Mouse (Mus musculus) frontal cortex, postnatal 10 days (tissue): ENCODE results near the gene Cfd.
"Not testable (repeated sequence)": the region's sequence is repeated elsewhere in the genome, so short reads cannot be mapped to it uniquely, and the experiment has no call there.

Source experiments
- DNase-seq, 2 experiments: peaks; one replicate each; pipeline ENCODE4 v3.0.0; 2022; ENCODE audit warnings: low spot score in 2 of 2, mixed read lengths in 1 of 2

The Cfd gene

DNA sequence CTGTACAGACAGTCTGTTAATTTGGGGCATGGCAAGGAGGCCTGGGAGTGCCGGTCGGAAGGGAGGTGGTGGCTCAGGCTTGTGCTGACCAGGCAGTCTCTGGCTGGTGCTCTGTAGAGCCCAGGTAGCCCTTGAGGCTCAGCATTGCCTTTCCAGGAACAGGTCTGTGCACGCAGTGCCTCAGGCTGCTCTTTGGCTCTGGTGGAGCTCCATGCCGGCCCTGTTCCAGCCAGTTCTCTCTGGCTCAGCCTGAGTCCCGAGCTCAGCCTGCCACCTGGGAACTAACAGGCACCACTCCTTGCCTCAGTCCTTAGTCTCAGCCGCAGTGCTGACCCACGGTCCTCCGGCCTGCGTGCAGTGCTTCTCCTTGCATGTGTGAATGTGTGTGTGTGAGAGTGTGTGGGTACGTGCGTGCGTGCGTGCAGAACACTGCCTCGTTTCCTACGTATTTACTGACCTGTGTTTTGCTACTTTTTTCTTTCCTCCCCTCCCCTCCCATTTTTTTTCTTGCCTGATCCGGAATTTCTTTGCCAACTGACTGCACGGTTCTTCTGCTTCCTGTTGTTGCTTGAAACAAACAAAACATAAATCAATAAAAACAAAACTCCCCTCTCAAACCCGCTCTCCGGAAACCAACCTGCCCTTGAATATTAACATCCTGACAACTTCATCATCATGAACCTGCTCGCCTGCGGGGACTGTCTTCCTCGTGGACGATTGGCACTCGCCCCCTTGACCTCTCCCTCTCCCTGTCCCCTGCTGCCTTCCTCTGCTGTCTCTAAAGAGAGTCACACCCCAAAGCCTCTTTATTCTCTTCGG, 29.2 kb upstream of the Cfd start:
- DNase-seq: no peak

DNA sequence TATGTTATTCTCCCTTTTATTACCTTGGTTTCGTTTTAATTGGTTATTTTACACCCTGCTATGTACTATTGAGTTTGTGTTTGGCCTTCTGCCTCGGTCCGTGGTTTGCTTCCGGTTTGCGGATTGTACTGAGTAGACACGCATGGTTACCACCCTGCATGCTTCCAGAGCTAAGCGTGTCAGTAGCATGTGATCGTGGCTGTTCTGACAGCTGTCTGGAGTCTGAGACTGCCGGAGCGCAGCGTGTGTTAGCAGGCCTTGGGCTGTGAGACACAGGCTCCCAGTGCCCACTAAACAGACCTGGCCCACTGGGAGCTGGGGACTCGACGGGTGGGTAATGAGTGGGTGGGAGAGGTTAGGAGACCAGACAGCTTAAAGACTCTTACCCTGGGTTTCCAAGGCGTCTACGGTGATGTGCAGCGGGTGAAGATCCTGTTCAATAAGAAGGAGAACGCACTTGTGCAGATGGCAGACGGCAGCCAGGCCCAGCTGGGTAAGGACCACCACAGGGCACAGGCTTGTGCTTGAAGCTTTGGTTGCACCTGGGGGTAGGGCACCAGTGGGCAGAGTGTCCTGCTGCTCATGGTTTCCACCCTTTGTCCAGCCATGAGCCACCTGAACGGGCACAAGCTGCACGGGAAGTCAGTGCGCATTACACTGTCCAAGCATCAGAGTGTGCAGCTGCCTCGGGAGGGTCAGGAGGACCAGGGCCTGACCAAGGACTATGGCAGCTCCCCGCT, 28.4 kb upstream of the Cfd start:
- DNase-seq: no peak

DNA sequence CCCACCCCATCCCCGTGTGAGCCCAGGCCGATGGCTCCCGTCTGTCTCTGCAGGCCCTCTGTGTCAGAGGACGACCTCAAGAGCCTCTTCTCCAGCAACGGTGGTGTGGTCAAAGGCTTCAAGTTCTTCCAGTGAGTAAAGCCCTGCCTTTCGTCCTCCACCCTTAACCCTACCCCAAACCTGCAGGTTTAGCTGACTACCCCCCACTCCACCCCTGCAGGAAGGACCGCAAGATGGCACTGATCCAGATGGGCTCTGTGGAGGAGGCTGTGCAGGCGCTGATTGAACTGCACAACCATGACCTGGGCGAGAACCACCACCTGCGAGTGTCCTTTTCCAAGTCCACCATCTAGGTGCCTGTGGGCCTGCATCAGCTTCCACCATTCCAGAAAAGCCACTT, 27.7 kb upstream of the Cfd start:
- DNase-seq: no peak

DNA sequence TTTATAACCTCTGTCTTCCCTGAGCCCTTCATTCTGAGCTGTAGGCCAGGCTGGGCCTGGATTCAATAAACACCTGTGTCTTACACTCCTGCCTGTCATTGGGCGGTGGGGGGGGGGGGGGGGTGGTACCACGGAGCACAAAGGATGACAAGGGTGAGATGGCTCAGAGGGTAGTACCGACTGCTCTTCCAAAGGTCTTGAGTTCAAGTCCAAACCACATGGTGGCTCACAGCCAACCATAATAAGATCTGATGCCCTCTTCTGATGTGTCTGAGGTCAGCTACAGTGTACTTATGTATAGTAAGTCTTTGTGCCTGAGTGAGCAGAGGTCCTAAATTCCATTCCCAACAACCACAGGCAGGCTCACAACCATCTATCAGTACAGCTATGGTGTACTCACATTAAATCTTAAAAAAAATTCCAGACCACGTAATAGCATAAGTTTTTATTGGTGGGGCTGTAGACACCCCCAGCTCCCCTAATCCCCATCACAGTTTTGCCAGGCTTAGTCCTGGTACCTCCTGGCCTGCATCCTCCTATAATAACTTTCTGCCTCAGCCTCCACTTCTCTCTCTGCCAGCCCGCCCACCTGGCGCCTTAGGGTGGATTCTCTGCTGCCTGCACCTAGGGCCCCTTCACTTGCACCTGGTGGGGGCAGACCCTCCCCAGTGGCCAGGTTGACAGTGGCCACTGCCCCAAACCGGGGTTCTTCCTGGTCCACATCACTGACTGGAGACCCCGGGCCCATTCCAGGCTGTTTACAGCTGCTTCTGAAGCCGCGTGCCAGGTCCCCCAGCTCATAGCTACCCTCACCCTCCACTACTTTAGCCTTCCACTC, 26.1 kb upstream of the Cfd start:
- DNase-seq: no peak

DNA sequence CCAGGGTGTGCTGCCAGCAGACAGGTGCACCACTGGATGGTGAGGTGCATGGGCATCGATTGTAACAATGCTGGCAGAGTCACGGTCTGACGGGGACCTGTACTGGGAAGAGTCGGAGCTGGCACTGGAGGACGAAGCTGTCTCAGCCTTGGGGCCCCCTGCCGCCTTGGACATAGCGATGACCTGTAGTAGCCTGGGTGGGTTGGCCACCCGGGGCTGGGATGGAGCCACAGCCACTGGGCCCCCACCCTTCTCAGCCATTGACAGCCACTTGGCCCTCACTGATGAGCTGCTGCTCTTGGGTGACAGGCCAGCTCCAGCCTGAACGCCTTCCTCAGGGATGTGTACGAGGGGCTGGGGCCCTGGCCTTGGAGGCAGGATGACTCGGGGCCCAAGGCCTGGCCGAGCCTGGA, 25.5 kb upstream of the Cfd start:
- no peak for DNase-seq

DNA sequence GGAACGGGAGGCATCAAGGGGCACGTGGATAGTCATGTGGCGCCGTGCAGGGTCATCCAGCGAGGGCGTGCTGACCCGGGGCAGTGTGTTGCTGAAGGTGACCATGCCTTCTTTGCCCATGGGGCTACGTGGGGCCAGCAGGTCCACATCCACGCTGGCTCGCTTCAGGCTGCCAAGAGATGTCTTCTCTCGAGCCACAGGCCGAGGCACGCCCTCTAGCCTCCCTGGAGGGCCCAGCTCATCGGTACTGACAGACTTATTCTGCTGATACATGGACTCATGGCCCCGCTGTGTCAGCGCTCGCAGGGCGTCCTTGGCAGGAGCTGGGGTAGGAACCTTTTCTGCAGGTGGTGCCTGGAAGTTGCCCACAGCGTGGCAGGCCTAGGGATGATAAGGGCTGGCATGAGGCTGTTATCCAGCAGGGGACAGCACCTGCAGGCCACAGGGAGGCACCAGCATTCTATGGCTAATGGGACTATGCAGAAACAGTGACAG, 24.8 kb upstream of the Cfd start:
- no peak for DNase-seq

DNA sequence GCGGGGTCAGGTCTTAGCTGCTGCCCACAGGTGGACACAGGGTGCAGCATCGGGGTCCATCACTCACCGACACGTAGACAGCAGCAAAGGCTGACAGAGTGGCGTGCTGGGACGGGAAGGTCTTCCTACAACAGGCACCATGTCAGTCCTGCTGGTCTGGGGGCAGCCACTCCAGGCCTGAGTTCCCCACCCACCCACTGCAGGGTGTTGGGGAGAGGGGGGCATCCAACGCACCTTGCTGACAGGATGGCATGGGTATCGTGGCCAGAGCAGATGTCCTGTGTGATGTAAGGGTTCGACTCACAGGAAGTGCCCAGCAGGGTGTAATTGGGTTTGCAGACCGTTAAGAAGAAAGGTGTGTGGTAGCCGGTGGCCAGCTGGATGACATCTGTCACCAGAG, 24.1 kb upstream of the Cfd start:
- DNase-seq: no peak

DNA sequence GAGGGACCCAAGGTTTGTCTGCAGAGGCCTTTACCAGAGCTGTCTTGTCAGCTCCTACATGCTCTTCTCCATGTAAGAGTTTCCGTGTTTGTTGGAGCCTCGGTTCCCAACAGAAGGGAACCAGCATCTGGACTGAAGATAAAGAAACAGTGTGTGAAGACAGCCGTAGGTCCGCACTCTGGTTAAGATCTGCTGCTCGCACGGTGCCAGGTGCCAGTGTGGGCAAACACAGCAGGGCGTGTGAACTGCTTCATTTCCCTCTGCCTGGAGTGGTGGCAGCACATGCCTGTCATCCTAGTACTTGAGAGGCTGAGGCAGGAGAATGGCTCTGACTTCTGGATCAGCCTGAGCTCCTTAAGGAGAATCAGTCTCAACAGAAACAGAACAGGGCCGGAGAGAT, 18.8 kb upstream of the Cfd start:
- DNase-seq: no peak

DNA sequence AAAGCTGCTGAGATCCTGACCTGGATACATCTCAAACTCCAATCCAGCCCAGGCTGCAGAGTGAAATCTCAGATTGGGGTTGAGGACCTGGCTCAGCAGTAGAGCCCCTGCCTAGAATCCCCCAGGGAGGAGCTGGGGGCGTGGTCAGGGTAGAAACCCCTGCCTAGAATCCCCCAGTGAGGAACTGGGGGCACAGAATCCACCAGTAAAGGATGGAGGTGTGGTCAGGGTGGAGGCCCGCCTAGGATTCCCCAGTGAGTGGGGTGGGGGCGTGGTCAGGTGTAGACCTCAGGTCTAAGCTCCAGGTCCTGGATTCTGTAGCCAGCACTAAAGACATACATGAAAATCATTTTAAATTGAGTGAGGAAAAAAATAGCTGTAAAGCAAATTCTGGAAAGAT, 17.8 kb upstream of the Cfd start:
- no peak for DNase-seq

DNA sequence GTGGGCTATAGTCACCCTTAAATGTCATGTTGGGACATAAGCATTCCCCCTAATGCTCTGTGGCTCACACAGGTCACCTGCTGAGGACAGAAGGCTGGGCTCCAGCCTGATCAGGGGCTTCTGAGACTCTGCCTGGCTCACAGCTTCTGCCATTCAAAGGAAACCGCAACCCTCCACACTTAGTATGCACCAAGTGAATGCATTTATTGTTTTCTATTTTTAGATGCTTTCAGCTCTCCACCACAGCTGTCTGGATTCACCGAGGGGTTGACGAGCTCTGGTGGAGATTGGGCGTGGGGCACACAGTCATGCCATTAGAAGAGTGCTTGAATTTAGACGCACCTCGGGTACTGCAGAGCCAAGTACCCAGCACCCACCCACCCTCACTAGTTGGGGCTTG, 17.3 kb upstream of the Cfd start:
- DNase-seq: no peak

DNA sequence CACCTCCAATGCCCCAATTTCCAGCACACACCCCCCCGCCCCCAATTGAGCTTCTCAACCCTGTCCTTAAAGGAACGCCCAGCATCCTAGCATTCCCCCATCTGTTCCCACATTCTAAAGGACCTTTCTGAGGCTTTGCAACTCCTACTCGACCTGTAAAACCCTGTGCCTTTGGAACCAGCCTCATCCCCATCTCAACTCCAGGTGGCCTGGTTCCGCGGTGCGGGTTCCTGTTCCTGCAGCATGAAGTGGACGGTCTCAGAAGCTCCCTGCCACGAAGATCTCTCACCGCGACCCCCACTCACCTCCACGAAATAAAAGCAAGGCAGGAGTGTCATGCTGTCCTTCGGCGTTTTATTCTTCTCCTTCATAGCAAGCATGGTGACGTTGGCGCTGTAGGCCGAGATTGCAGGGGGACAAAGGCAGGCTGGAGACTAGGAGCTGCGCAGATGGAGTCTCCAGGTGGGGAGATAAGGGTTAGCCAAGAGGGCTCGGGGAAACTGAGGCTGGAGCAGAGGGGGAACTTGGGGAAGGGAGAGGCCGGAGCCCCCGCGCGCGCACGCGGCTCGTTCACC, 16.9 kb upstream of the Cfd start:
- no peak for DNase-seq

DNA sequence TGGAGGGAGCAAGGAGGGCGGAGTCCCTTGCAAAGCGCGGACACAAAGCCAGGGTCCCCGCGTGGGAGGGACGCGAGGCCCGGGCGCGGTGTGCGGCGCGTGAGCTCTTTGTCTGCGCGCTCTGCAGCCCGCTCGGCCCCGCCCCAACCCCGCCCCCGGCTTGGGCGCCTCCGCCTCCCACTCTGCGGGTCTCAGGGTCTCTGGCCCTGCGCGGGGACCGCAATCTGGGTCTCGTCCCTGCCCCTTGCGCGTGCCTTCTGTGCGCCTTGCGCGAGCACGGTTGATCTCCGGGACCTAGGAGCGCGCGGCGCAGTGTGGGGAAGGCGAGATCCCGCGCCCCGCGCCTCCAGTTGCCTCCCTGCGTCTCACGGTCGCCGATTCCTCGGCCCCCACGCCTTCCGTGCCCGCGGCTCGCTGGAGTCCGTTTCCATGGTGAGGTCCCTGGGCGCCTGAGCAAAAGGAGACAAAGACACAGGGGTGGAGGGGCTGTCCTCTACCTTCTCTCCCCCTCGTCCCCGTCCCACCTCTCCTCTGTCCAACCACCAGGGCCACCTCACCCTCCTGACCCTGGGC, 16.3 kb upstream of the Cfd start, which contains the start of the genes Prtn3 and Plppr3:
TSS of gene Prtn3 (plus strand) at position 187 of the 573 bp plus-strand sequence.
TSS of gene Plppr3 (minus strand) at position 345 of the 573 bp plus-strand sequence.
- peak in 1 of 2 experiments; percentile 59 for DNase-seq

DNA sequence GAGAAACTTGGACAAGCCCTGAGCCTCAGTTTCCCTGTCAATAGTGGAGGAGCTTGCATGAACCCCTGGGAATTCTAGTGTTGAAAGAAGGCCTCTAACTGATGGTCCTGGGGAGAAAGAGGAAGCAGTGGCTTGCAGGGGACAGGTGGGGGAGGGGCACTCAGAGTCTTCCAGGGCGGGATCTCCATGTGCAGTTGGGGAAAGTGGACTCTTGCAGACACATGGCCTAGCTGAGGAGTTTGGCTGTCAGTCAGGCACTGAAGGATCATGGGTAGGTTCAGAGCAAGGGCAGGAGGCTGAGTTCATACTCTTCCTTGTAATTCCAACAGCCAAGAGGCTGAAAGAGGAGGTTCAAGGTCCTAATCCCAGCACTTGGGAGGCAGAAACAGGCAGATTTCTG, 13.5 kb upstream of the Cfd start:
- DNase-seq: no peak

DNA sequence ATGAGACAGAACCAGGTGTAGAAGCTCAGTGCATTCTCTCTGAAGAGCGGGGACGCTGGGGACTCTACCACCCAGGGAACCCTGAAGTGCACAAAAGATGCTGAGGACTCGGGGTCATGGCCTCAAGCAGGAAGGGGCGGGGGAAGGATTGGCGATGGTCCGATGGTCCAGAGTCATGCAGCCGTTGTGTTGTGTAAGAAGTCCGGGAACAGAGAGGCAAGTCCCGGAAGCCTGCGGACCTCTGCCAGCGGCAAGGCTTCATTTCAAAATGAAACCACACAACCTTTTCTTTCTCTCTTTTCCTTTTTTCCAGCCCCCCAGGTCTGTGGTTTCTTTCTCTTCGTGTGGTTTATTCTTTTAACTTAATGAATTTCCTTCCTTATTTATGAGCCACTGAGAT, 12.9 kb upstream of the Cfd start:
- DNase-seq: no peak

DNA sequence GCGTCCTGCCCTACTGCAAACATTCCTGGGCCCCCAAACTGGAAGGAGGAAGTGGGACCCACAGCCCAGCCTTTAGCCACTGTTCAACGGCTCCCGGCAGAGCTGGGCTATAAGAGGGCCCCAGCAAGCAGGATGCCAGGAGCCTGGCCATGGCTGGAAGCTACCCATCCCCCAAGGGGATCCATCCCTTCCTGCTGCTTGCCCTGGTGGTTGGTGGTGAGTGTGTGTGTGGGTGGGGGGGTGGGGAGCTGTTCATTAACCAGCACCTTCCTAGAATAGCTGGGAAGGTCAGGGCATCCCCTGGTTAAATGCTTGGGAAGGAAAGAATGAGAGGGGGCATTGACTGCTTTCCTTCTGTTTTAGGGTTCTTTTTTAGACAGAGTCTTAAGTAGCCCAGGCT, 11.1 kb upstream of the Cfd start:
- no peak for DNase-seq

DNA sequence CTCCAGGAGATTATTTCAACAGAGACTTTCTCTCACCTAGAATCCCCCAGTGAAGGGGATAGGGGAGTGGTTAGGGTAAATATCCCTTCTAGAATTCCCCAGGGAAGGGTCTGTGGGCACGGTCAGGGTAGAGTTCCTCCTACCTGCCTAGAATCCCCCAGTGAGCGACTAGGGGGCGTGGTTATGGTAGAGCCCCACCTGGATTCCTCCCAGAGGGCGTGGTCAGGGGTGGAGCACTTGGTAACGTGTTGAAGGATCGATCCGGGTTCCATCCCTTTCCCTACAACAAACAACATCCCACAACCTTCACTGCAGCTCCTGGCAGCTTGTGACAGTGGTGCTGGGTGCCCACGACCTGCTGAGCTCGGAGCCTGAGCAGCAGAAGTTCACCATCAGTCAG, 9.9 kb upstream of the Cfd start:
- no peak for DNase-seq

DNA sequence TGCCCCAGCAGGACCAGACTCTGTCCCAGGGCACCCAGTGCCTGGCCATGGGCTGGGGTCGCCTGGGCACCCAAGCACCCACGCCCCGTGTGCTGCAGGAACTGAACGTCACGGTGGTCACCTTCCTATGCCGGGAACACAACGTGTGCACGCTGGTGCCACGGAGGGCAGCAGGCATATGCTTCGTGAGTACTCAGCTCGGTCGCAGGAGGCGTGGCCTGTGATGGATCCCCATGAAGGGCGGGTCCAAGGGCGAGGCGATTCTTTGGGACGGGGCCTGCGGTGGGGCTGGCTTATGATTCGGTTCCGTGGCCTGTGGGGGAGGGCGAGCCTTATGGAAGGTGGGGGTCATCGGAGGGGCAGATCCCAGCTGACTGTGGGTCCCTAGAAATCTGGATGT, 8.7 kb upstream of the Cfd start:
- DNase-seq: no peak

DNA sequence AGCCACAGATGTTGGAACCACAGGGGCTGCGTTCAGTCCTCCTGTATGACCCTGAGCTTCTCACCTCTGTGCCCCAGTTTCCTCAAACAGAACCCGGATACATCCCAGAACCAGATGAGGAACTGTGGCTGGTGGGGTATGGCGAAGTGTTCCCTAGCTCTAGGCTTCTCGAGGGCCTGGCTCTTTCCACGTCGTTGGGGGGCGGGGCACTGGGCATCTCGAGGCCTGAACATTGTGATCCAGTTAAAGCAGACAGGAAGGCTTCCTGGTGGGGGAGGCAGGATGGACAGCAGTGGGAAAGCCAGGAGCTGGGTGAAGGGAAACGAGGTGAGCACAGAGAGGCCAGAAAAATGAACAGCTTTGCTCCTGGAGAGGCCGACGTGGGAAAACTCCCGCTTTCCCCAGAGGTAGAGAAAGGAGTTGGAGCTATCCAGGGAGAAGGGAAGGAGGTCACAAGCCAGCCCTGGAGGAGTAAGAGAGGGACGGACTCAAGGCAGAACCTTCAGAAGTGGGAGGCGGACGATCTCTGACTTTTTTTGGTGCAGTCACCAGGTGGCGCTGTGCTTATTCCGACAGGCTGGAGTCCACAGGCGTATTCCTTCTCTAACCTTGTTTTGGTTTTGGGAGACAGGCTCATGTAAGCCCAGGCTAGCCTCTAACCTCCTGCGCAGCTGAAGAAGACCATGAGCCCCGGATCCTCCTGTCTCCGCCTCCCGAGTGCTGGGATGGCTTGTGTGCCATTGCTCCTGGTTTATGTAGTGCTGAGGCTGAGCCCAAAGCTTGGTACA, 7.2 kb upstream of the Cfd start:
- DNase-seq: peak in 1 of 2 experiments; percentile 66

DNA sequence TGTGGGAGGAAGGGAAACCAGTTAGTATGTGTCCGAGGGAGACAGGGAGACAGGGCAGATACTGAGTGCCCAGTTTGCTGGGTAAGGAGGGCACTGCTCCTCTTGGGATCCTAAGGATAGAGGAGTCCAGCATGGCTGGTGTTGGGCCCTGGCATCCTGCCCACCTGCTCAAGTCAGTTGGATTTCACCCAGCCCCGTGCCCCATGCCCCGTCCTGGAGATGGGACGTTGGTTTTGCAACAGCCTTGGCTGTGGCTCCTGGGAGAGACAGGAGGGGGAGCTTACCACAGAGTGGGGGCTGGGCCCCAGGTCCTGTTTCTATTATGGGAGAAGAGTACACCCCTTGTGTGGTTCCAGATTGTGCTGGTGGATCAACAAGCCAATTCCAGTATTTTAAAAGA, 6.2 kb upstream of the Cfd start:
- no peak for DNase-seq

DNA sequence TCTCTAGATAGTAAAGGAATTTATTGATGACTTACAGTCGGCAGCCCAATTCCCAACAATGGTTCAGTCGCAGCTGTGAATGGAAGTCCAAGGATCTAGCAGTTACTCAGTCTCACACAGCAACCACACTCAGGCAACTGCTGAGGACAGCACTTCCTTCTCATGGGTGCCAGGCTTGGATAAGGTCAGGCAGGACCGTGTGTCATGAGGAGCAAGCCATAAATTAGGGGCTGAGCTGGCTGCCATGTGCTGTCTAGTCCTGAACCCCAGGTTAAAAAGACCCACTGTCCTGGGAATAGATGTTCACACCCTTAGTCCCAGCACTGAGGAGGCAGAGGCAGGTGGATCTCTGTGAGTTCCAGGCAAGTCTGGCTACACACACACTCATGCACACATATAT, 5.7 kb upstream of the Cfd start:
- DNase-seq: not testable (repeated sequence)

DNA sequence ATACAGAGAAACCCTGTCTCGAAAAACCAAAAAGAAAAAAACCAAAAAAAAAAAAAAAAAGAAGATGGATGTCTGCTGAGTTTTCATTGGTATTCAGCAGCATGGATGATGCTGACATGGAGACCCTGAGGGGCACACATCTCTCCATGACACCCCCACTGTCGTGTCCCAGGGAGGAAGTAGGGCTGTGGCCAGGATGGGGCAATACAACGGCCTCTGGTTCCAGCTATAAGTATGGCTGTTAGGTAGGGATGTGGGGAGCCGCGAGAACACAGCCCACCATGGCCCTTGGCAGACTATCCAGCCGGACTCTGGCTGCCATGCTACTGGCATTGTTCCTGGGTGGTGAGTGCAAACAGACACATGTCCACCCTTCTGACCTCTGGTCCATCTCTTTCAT, 4.6 kb upstream of the Cfd start, which contains the start of gene Elane:
TSS of gene Elane (plus strand) at position 194 of the 400 bp plus-strand sequence.
- DNase-seq: no peak
